In genomic region chr19:53751420-53752185, GRCm38 (mm10) we compare ENCODE assay signal across 11 mouse cellular contexts.
A peak's percentile ranks its signal among the peaks of the same experiment; 100 is the strongest.
DNase-seq lines count a peak whose midpoint lies in the region.
"Had no signal": no experiment of that assay in that cellular context is flagged by ENCODE, and none has a peak within 500 bp of the region (broad histone marks: within the 10 kb centered on the region; RNA-seq: fewer than 3 reads in every experiment).

No protein-coding gene starts in this region.

- peak; percentile 11 to 19 for DNase-seq in frontal cortex, postnatal 36 days (ENCODE audit: low spot score in 2 of 2)
- no peak for DNase-seq in frontal cortex, postnatal 25 days (ENCODE audit: low spot score in 2 of 2)
- peak; percentile 16 to 38 for DNase-seq in left cerebral cortex, adult 9 months (ENCODE audit: low spot score in 2 of 2)
- DNase-seq in left cerebral cortex, adult 18-20 months (ENCODE audit: low spot score in 2 of 2), result no peak
- DNase-seq in heart, adult 8-10 months (ENCODE audit: low spot score), result peak; percentile 43
- DNase-seq in heart, postnatal 4 days, result peak; percentile 41
- DNase-seq in cerebellum, adult 8-10 months, result no peak
- DNase-seq: adrenal gland, postnatal 36 days; B cell, adult 2 months; forebrain, postnatal 0 days; lung, postnatal 4 days had no signal

Comparison
In these comparisons a context has a peak if more than half of its experiments do, and no peak if none do; other contexts are left out.
1. DNase-seq: peak in frontal cortex, postnatal 36 days (2 of 2), left cerebral cortex, adult 9 months (2 of 2), heart, adult 8-10 months (single experiment) and heart, postnatal 4 days (single experiment); none in frontal cortex, postnatal 25 days (0 of 2), left cerebral cortex, adult 18-20 months (0 of 2) and cerebellum, adult 8-10 months (single experiment).